Mouse (Mus musculus) frontal cortex, postnatal 36 days (tissue): ENCODE measurements around the gene Med17.
"Not testable (repeated sequence)": the region's sequence is repeated elsewhere in the genome, so short reads cannot be mapped to it uniquely, and the experiment has no call there.

Source experiments
- DNase-seq, 2 experiments: peaks; one replicate each; pipeline ENCODE4 v3.0.0; 2022; ENCODE audit warnings: low spot score in 2 of 2

The Med17 gene

GRCm38 (mm10) chr9:15279649-15280490 lies at the start of gene Med17:
Med17 (minus strand) TSS chr9:15279931.
- peak; percentile 94 to 97 for DNase-seq

- no peak for DNase-seq
These were observed 38.5 kb upstream of the Med17 start for GRCm38 (mm10) chr9:15318170-15318742.

GRCm38 (mm10) chr9:15317223-15318169 lies 37.8 kb upstream of the Med17 start:
- no peak for DNase-seq

- DNase-seq, result not testable (repeated sequence)
These were observed 36.6 kb upstream of the Med17 start for GRCm38 (mm10) chr9:15316296-15316695.

GRCm38 (mm10) chr9:15314619-15315018 lies 34.9 kb upstream of the Med17 start:
- no peak for DNase-seq

GRCm38 (mm10) chr9:15313633-15314032 lies 33.9 kb upstream of the Med17 start:
- DNase-seq, result no peak

GRCm38 (mm10) chr9:15312054-15312735 lies 32.5 kb upstream of the Med17 start:
- no peak for DNase-seq

- DNase-seq, result no peak
These were observed 30.4 kb upstream of the Med17 start for GRCm38 (mm10) chr9:15310179-15310578.

- DNase-seq, result no peak
These were observed 29.7 kb upstream of the Med17 start for GRCm38 (mm10) chr9:15309425-15309824.

- no peak for DNase-seq
These were observed 28.5 kb upstream of the Med17 start for GRCm38 (mm10) chr9:15308254-15308653.

GRCm38 (mm10) chr9:15307257-15307656 lies 27.5 kb upstream of the Med17 start:
- DNase-seq, result no peak

- DNase-seq, result no peak
These were observed 26.8 kb upstream of the Med17 start, which contains the start of gene 4931406C07Rik for GRCm38 (mm10) chr9:15306398-15307119. 4931406C07Rik (minus strand) TSS chr9:15306448.

- DNase-seq, result peak; percentile 96
These were observed 26.0 kb upstream of the Med17 start, which contains the start of gene Taf1d for GRCm38 (mm10) chr9:15305503-15306397. Taf1d (plus strand) TSS chr9:15306214.

- no peak for DNase-seq
These were observed 23.1 kb upstream of the Med17 start for GRCm38 (mm10) chr9:15302881-15303280.

GRCm38 (mm10) chr9:15302006-15302405 lies 22.3 kb upstream of the Med17 start:
- not testable (repeated sequence) for DNase-seq

- DNase-seq, result peak in 1 of 2 experiments; percentile 13
These were observed 21.7 kb upstream of the Med17 start for GRCm38 (mm10) chr9:15301399-15301798.

- no peak for DNase-seq
These were observed 20.3 kb upstream of the Med17 start for GRCm38 (mm10) chr9:15300056-15300455.

GRCm38 (mm10) chr9:15298451-15298850 lies 18.7 kb upstream of the Med17 start:
- DNase-seq, result no peak

- no peak for DNase-seq
These were observed 17.4 kb upstream of the Med17 start for GRCm38 (mm10) chr9:15297112-15297511.

GRCm38 (mm10) chr9:15289251-15289650 lies 9.5 kb upstream of the Med17 start:
- DNase-seq, result no peak
